Mouse (Mus musculus): ENCODE results near the gene Tmem145.
A peak's percentile ranks its signal among the peaks of the same experiment; 100 is the strongest.
"Not testable (repeated sequence)": the region's sequence is repeated elsewhere in the genome, so short reads cannot be mapped to it uniquely, and the experiment has no call there.

Tmem145 gene

GRCm38 (mm10) chr7:25305956-25306613 lies at the start of gene Tmem145:
TSS of gene Tmem145 (plus strand) at chr7:25306106.
- DNase-seq (ENCODE audit: low spot score in 2 of 2), result peak in 1 of 2 experiments; percentile 74

DNA sequence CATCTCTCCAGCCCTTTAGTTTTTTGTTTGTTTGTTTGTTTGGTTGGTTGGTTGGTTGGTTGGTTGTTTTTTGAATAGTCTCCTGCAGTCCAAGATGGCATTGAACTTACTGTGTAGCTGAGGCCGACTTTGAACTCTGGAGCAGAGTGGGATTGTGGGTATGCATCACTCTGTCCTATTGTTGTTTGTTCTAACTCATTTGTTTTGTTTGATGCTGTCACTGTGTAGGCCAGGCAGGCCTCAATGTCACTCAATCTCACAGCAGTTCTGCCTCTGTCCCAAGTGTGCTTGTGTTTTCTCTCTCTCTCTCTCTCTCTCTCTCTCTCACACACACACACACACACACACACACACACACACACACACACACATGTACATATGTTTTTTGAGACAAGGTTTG lies 44.0 kb upstream of the Tmem145 start:
- no peak for DNase-seq (ENCODE audit: low spot score in 2 of 2)

- DNase-seq (ENCODE audit: low spot score in 2 of 2), result no peak
Measured at GRCm38 (mm10) chr7:25263968-25264870, 41.7 kb upstream of the Tmem145 start.

DNA sequence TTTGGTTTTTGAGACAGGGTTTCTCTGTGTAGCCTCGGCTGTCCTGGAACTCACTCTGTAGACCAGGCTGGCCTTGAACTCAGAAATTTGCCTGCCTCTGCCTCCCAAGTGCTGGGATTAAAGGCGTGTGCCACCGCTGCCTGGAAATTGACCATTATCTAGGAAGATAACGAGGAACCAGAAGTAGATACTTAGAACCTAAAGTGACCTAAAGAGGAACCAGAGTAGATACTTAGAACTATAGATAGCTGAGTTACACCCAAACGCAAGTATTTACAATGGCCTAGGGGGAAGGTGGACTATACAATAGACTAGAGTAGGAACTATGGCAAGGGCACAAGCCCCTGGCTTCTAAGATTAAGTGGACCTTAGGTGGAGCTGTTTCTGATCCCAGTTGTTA lies 40.2 kb upstream of the Tmem145 start:
- DNase-seq (ENCODE audit: low spot score in 2 of 2), result not testable (repeated sequence)

- DNase-seq (ENCODE audit: low spot score in 2 of 2), result no peak
Measured at GRCm38 (mm10) chr7:25266180-25266962, 39.5 kb upstream of the Tmem145 start.

DNA sequence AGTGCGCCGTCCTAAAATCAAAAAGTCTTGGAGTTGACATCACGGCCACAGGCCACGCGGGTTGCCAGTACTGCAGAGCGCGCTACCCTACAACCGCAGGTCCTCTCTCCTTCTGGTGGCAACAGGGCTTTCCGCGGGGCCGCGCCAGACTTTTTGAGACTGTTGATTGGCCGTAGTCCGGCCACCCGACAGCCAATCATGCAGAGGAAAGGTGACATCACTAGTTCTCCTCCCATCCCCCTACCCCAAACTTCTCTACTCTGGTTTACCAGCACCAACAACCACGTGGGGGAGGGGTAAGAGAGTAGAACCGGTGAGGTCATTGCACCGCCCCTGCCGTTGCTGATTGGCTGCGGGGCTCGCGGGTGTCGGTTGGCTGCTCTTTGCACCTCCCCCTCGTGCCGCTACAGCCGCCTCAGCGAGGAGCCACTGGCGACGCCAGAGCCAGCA lies 38.6 kb upstream of the Tmem145 start, which contains the start of gene Cic:
Gene Cic, plus strand, starts transcription at position 404 of the 450 bp plus-strand sequence.
- peak; percentile 85 to 97 for DNase-seq (ENCODE audit: low spot score in 2 of 2)

- peak; percentile 96 to 99 for DNase-seq (ENCODE audit: low spot score in 2 of 2)
Measured at GRCm38 (mm10) chr7:25267751-25268463, 38.0 kb upstream of the Tmem145 start.

GRCm38 (mm10) chr7:25268588-25268987 lies 37.3 kb upstream of the Tmem145 start:
- DNase-seq (ENCODE audit: low spot score in 2 of 2), result no peak

DNA sequence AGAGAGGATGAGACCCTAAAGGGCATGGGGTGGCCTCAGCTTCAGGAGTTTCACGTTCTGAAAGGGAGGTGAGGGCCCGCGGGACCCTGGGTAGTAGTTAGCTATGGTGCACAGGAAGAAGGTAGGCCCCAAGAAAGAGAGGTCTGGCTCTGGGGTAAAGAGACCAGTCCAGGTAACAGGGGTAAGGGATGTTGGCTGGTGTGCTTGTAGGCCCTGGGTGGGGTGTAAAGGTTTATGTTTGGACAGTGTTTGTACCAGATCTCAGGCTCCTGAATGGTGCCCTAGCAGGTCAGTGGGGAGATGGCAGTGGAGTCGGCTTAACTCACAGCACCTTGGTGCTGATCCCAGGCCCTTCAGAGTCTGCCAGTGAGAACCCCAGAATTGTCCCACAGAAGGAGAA lies 36.9 kb upstream of the Tmem145 start:
- no peak for DNase-seq (ENCODE audit: low spot score in 2 of 2)

DNA sequence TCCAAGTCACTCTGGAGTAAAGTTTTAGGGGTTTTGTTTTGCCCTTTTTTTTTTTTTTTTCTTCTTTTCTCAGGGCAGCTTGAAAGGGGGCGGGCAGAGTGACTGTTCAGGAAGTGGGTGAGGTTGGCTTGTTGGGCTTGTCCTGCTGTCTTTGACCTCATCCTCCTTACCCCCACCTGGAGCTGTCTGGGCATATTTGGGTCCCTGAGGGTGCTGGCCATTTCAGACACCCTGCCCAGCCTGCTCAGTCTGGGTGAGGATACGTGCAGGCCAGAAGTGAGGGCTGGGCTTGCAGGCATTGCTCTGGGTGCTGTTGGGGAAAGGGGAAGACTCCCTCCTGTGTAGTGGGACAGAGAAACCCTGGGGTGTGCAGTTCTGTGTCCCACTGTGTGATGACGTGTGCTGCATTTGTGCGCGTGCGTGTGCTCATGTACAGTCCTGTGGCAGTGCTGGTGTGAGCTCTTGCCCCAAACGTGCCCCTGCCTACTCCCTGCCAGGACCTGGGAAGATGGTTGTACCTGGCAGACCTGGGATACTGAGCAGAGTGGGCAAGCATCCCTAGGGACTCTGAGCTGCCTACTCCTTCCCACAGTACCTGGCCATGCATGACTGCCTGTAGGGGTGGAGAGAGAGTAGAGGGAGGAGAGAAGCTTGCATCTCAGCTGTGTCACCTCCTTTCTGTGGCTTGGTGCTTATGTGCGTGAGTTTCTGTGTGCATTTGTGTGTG lies 36.2 kb upstream of the Tmem145 start:
- DNase-seq (ENCODE audit: low spot score in 2 of 2), result no peak

DNA sequence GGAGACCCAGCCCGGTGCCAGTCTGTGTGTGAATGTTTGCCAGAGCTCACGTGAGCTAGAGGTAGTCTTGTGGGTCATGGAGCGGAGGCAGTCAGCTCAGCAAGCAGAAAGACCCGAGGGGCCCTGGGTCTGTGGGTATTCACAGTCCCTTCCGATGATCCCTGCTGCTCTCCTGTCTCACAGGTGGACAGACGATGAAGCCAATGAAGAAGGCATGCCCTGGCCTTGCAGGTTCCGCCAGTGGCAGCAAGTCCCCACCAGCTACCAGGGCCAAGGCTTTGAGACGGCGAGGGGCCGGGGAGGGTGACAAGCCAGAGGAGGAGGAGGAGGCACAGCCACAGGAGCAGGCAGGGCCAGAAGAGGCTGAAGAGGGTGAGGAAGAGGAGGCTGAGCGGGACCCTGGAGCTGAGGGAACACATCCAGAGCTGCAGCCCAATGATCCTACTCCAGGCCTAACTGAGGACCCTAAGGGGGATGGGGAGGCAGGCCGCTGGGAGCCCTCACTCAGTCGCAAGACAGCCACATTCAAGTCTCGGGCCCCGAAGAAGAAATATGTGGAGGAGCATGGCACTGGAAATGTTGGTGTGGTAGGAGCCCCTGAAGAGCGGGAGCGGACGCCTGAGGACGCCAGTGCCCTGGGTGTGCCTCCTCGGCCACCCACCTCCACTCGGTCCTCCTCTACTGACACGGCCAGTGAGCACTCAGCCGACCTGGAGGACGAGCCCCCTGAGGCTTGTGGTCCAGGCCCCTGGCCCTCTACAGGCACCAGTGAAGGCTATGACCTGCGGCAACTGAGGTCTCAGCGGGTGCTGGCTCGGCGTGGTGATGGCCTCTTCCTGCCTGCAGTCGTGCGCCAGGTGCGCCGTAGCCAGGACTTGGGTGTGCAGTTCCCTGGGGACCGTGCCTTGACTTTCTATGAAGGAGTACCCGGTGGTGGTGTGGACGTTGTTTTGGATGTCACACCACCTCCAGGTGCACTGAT lies 35.0 kb upstream of the Tmem145 start:
- DNase-seq (ENCODE audit: low spot score in 2 of 2), result peak in 1 of 2 experiments; percentile 2

DNA sequence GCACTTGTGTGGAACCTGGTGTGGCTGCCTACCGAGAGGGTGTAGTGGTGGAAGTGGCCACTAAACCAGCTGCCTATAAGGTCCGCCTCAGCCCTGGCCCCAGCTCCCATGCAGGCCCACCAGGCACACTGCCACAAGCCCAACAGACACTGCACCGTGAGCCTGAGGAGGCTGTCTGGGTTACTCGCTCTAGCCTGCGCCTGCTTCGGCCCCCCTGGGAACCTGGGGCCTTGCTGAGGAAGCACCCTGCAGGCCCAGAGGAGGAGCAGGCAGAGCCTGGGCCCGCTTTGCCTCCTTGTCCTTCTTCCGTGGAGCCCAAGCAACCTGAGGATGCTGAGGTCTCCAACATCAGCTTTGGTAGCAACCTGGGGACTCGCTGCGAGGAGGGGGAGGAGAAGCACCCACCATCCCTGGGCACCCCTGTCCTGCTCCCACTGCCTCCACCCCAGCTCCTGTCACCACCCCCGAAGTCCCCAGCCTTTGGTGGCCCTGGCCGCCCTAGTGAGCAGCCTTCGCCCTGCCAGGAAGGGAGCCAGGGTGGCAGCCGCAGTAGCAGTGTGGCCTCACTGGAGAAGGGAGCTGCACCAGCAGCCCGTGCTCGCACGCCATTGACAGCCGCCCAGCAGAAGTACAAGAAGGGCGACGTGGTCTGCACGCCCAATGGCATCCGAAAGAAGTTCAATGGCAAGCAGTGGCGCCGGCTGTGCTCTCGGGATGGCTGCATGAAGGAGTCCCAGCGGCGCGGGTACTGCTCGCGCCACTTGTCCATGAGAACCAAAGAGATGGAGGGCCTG lies 34.1 kb upstream of the Tmem145 start:
- DNase-seq (ENCODE audit: low spot score in 2 of 2), result peak in 1 of 2 experiments; percentile 2

- no peak for DNase-seq (ENCODE audit: low spot score in 2 of 2)
Measured at GRCm38 (mm10) chr7:25272445-25273258, 33.3 kb upstream of the Tmem145 start.

GRCm38 (mm10) chr7:25273259-25274241 lies 32.4 kb upstream of the Tmem145 start:
- no peak for DNase-seq (ENCODE audit: low spot score in 2 of 2)

DNA sequence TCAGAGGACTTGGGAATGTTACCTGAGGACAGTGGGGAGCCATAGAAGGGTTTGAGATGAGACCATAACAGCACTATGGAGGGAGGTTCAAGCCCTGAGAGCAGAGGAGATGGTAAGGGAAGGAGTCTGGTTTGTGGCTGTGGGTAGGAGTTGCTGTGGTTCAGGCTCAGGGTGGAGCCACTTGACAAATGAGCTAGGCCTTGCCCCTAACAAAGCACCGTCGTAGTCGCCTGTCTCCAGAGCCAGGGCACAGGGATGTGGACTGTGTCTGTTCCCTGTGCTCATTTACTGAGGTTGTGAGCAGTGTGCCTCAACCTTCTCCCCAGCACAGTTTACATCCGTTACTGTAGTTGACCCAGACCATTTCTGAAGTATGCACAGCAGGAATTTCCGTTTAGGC lies 31.3 kb upstream of the Tmem145 start:
- no peak for DNase-seq (ENCODE audit: low spot score in 2 of 2)

- DNase-seq (ENCODE audit: low spot score in 2 of 2), result no peak
Measured at GRCm38 (mm10) chr7:25274996-25275395, 30.9 kb upstream of the Tmem145 start.
